Mouse (Mus musculus) adrenal gland (tissue): ENCODE measurements around the gene Cox5a.

Source experiments
- intact Hi-C: fragments of 180-260 bp; cut with DNase I; formaldehyde crosslinking; loops from one replicate; pipeline ENCODE4 v1.15.1; 2025
- long read RNA-seq, 2 experiments: library from polyadenylated mRNA; unstranded; transcript quantifications; one replicate each; pipeline ENCODE4 v2.0.0; 2020; ENCODE audit warnings: borderline replicate concordance in 1 of 2; ENCODE audit not compliant: insufficient replicate concordance in 1 of 2

Cox5a gene
- long read RNA-seq, experiment 1, transcript Cox5a-201 (5 exons, 645 nt), result major isoform, 257 of 265 reads
- long read RNA-seq, experiment 1, partial matches to known transcripts, result 0 of 265 reads
- long read RNA-seq, experiment 1, other reads (novel, unspliced or antisense), result 8 of 265 reads
- long read RNA-seq, experiment 2, transcript Cox5a-201 (5 exons, 645 nt), result major isoform, 250 of 259 reads
- long read RNA-seq, experiment 2, partial matches to known transcripts, result 0 of 259 reads
- long read RNA-seq, experiment 2, other reads (novel, unspliced or antisense), result 9 of 259 reads

DNA sequence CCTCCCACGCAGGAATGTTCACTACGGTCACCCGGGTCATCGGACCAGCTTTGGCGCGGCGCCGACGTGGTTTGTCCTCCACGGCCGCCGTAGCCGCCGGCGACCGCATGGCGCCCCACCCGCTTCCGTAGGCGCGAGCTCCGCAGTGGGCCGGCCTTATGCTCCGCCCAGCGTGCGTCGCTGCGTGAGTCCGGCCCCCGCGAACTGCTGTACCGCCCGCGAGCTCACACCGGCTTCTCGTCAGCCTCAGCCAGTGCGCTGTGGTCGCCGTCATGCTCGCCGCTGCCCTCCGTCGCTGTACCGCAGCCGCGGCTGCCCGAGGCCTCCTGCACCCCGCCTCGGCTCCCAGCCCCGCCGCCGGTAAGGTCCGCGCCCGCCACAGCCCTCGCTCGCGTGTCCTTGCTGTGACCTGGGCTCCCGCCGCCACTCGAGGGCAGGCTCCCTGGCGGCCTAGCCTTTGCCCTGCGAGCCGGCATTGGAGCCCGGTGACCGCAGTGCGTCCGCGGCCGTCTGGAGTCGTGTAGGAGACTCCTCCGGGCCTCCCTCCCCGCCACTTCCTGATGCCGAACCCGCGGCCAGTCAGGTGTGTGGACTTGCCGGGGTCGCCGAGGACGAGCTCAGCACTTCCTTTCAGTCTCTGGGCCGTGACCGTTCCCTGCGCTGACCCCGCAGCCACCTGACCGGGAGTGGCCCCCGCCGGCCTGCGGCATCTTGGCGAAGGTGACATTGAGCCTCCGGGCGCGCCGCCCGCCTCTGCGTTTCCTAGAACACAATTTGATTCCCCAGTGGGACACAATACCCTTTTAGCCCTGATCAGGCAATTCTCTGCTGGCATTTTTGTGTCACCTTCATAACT is at the start of gene Cox5a:
Cox5a (plus strand) TSS at position 219 of the 856 bp plus-strand sequence.
- intact Hi-C loops, result loop anchor here (5.0 kb wide), 1 partner anchor 136 kb away; no protein-coding TSS in a partner anchor

DNA sequence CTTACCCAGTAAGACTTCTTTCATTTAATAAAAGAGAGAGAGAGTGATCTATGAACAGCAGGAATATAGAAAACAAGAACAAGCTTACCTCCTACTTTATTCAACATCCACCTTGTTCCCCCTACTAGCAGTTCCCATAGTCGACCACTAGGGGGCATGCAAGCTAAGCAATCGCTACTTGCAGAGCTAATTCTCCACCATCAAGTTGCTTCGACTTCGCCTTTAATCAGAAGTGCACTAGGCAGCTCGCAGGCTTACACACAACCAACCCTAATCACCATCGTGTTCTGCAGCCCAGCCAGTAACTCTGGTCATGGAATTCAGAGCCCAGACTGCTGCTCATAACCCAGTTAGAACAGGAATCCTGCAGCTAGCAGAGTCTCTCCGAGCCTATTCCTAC is 35.3 kb upstream of the Cox5a start:
- intact Hi-C loops, result loop anchor here (1.0 kb wide), 1 partner anchor 32 kb away; no protein-coding TSS in a partner anchor

GRCm38 (mm10) chr9:57487807-57488206 is 33.3 kb upstream of the Cox5a start:
- intact Hi-C loops, result no loop called here

- intact Hi-C loops, result no loop called here
Observed at GRCm38 (mm10) chr9:57493532-57493931, 27.5 kb upstream of the Cox5a start.

- intact Hi-C loops, result no loop called here
Observed at GRCm38 (mm10) chr9:57494970-57495369, 26.1 kb upstream of the Cox5a start.

- intact Hi-C loops, result no loop called here
Observed at GRCm38 (mm10) chr9:57497236-57497635, 23.8 kb upstream of the Cox5a start.

DNA sequence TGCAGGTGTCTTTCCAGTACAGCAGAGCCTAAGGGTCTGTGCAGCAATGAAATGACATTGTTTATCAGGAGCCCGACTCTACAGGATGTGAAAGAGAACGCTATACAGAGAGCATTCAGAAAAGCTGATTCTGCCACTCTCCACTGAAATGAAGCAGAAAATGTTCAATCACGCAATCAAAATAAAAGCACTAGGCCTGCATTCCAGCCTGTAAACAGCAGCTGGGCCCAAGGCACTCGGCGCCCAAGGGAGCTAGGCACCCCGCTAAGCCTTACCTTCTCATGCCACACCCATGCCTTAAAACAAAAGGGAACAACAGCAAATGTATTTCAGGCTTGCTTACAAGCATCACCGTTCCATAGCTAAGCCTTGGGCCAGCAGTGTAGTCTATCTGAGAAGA is 22.5 kb upstream of the Cox5a start:
- intact Hi-C loops, result no loop called here

DNA sequence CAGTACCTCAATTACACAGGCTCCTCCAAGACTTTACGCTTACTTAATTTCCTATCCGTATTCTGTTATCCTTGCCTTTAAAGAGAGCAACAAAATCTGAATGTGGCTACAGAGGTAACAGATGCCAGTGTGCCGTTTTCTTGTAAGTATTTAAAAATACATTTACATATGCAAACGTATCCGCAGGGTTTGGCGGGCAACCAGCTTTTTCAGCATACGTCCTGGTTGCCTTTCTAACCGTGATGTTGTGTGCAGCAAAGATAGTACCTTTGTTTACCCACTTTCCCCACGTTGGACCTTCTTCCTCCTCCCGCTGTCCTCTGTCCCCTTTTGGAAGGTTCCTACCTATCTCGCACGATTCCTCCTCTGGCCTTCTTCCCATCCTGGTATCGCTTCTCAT is 19.6 kb upstream of the Cox5a start:
- intact Hi-C loops, result no loop called here

DNA sequence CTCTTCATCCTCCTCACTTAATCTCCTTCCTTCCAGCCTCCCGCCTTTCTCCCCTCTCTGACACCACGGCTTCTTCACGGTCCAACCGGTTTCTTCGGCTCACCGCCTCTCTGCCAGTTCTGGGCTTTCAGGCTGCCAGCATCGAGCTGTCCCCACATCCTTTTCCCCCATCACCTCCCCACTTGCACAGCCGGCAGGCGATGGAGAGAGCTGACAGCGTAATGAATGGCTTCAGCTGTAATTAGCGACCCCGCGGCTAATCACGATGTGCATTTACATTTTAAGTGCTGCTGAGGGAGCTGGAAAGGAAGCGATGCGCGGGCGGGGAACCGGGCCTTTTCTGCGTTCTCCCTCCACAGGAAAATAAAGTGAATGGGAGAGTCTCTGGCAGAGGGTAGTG is 19.2 kb upstream of the Cox5a start:
- intact Hi-C loops, result no loop called here

- intact Hi-C loops, result no loop called here
Observed at GRCm38 (mm10) chr9:57502911-57503621, 18.0 kb upstream of the Cox5a start.

DNA sequence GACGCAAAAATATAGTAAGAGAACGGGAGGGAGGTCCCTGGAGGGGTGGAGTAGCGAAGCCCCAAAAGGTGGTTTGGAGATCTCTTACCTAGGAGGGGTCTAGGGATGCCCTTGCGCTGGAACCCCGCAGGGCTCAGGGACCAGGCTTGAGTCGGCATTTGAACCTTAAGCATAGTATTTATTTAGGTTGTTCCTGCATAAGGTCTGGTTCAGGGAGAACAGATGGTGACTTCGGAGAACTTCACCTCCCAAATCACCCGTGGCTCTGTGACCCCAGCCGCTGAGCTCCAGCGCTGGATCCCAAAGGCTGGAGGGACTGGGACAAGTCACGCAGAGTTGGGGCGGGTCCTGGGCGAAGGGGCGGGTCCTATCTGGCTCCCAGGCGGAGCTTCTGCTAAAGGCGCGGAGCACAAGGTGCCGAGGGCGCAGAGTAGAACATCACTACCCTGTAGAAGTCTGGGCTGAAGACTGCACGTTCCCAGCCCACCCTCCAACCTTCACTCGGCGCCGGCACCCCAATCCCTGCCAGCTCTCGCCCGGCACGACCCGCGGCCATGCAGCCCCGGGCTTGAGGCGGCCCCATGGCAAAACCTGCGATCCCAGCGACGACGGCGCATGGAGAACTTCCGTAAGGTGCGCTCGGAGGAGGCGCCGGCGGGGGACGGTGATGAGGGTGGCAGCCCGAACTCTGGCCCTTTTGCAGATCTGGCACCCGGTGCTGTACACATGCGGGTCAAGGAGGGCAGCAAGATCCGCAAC is 17.3 kb upstream of the Cox5a start, which contains the start of gene Rpp25:
Rpp25 (plus strand) TSS at position 405 of the 759 bp plus-strand sequence.
- intact Hi-C loops, result no loop called here

GRCm38 (mm10) chr9:57504381-57504700 is 16.7 kb upstream of the Cox5a start:
- intact Hi-C loops, result no loop called here

GRCm38 (mm10) chr9:57504891-57505290 is 16.2 kb upstream of the Cox5a start:
- intact Hi-C loops, result no loop called here

GRCm38 (mm10) chr9:57505700-57506099 is 15.4 kb upstream of the Cox5a start:
- intact Hi-C loops, result no loop called here

DNA sequence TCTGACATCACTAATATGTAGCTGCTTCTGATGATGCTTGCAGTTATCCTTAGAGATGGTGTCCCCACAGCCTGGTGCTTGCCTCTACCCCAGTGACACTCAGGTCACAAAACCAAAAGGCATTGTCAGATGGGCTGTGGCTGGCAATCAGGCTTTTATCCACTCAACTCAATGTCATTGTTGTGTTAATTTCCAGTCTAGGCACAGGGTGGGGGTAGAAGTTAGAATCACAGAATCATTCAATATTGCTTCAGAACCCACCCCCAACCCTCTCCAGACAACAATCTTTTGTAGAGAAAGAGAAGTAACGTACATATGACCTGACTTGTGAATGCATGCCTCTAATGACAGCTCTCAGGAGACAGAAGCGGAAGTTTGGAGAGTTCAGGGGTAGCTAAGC is 10.5 kb upstream of the Cox5a start:
- intact Hi-C loops, result loop anchor here (10.0 kb wide), 1 partner anchor 296 kb away; no protein-coding TSS in a partner anchor

- intact Hi-C loops, result loop anchor here (1.0 to 10.0 kb wide), 2 partner anchors 32 to 302 kb away; no protein-coding TSS in a partner anchor
Observed at GRCm38 (mm10) chr9:57517113-57517512, 4.0 kb upstream of the Cox5a start.

DNA sequence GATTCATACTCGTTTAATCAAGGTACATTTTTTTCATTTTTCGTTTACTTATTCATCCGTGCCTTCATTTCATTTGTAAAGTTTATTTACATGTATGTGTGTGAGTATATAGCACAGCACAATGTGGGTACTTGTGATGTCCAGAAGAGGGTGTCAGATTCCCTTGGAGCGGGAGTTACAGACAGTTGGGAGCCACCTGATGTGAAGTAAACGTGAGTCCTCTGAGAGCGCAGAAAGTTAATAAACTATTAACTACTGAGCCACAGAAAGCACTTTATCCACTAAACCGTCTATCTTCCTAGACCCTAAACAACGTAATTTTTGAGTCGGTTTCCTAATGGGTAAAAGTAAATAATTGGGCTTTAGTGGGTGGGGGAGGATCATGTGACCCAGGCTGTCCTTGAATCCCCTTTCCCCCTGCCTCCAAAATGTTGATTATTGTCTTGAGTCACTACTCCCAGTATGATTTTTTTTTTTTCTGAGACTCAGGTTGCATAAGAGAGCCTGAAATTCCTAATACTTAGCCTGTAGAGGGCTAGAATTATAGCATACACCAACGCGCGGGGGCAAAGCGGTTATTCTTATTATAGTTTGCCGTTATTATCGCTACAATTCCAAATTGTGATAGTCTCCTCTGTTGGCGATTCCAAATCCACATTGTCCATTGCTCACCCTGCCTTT is 559 bp upstream of the Cox5a start:
- intact Hi-C loops, result loop anchor here (5.0 kb wide), 1 partner anchor 137 kb away; no protein-coding TSS in a partner anchor

DNA sequence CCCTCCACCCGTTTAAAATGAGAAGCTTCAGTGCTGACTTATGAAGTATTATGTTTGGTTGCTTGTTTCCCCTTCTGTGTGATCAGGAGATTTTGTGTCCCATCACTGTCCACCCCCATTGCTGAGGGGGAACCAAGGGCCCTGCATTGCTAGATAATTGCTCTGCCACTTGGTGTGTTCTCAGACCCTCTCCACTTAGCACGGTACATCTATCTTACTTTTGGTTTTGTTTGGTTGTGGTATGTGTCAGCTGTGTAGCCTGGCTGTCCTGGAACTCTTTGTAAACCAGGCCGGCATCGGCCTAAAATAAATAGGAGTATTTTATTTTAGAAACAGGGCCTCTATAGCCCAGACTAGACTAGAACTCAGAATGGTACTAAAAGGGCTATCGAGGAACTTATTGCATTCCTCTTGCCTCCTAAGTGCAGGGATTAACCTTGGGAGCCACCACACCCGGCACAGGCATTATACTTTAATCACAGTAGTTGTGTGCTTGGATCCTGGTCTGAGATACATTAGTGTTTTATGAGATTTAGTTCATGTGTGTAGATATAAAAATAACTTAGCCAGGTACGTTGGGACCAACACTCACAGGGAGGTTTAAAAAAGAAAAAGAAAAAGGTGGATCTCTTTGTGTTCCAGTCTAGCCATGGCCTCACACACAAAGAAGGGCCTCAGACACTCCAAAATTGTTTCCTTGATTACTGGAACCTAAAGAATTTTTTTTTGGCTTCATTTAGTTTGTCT is 1.2 kb downstream of the Cox5a start:
- intact Hi-C loops, result loop anchor here (5.0 kb wide), 1 partner anchor 135 kb away; no protein-coding TSS in a partner anchor

DNA sequence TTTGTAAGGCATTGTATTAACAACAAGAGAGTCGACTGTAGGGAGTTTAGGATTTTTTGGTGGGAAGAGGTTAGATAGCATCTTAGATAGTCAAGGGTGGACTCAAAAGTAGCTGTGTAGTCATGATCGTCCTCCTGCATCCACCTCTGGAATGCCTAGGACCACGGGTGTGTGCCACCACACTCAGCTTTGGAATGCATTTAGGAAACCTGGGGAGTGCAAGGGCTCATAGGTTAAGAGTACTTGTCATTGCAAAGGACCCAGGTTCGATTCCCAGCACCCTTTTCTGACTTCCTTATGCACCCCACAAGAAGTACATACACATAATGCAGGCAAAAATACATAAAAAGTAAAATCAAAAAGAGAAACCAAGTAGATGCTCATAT is 1.8 kb downstream of the Cox5a start:
- intact Hi-C loops, result loop anchor here (5.0 kb wide), 1 partner anchor 134 kb away; no protein-coding TSS in a partner anchor
